Mouse (Mus musculus) ES-CJ7 (cell line): ENCODE measurements at regions not wholly inside any gene's neighbourhood (a gene's known extent, or its start where the extent isn't known, plus 50 kb on each side); places are given as distances from the start of the nearest gene placed in this dataset.
A peak's percentile ranks its signal among the peaks of the same experiment; 100 is the strongest.
"Not testable (repeated sequence)": the region's sequence is repeated elsewhere in the genome, so short reads cannot be mapped to it uniquely, and the experiment has no call there.

ENCODE experiments used
- DNase-seq: peaks from one replicate; pipeline ENCODE4 v3.0.0; 2011; ENCODE audit warnings: low read depth, low spot score

- no peak for DNase-seq
These were observed 682.1 kb upstream of the Grid2 start for GRCm38 (mm10) chr6:62573611-62574010.

DNA sequence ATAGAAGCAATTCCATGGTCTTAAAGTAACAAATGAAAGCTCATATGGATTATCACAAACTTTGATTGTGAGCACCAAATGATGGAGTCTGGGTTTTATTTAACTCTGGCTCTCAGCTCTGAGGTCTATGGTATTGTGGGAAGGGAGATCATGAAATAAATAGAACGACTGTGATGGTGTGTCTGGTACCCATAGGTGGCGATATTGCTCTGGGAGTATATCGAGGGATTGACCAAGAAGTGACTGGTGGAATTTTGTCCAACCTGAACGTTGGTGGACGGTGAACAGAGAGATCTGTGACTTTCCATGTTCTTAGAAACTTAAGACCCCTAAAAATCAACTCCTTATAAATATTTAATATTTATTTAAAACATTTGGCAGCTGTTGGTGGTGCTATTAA is 679.5 kb upstream of the Grid2 start:
- DNase-seq = peak; percentile 75

GRCm38 (mm10) chr6:62620543-62620942 is 635.1 kb upstream of the Grid2 start:
- DNase-seq = no peak

DNA sequence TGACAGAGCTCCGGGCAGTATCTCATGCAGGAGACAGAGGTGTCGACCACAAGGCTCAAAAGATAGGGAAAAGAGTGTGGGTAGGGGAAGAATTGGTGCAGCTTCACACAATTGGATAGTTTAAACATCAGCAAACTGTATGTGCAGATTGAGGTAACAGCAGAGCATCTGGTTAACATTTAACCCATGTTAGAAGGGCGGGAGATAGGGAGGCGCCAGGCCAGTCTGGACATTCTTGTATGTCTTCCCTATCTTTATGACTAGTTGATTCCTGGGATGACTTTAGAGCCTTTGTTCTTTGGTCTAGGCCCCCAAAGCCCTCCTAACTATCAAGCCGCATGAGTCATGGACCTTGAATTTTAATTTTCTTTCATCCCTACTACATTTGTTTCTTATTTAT is 587.6 kb upstream of the Grid2 start:
- DNase-seq = not testable (repeated sequence)

GRCm38 (mm10) chr6:62718389-62718788 is 537.3 kb upstream of the Grid2 start:
- no peak for DNase-seq

DNA sequence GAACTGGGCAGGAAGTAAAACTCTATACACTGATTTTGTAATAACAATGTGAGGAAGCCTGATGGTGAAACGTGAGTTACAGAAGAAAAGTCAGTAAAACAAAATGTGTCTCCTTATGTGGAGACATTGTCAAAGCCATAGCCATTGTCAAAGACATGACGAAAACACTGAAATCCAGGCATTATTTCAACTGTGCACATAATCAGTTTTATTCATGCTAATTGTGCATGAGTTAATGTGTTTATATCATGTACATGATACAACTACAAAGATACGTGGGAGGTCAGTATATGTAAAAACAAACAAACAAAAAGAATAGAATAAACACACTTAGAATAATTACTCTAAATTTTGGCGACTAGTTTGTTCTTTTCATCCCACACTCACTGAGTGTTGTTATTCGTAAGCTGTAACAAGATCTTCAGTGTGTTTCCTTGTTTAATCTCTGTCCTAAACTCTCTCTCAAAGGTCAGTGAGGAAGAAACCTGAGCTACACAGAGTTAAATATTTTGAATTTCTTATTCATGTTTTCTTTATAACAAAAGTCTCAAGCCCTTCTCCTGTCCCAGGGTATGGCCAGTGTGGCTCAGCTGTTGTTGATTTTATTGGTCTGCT is 536.0 kb upstream of the Grid2 start:
- DNase-seq = no peak
